Mouse (Mus musculus): ENCODE measurements around the gene Sort1.

- TF ChIP-seq CTCF (IDR thresholded peaks at IDR 0.05; ENCODE audit: extremely low read depth, insufficient read depth, low read length) (no peak), POLR2A (IDR thresholded peaks at IDR 0.05; ENCODE audit: extremely low read depth, insufficient read depth, low read length) (no peak)
Observed at GRCm38 (mm10) chr3:108367173-108367572, 83.3 kb downstream of the Sort1 start.

All from cortical plate, adult 2 months (tissue).